Mouse (Mus musculus): ENCODE measurements at regions not wholly inside any gene's neighbourhood (a gene's known extent, or its start where the extent isn't known, plus 50 kb on each side); places are given as distances from the start of the nearest gene placed in this dataset.

GRCm38 (mm10) chr3:35235772-35236171 lies 518.1 kb upstream of the Atp11b start:
- DNase-seq: no peak

GRCm38 (mm10) chr3:35237342-35237741 lies 516.6 kb upstream of the Atp11b start:
- DNase-seq: peak; percentile 22

- no peak for DNase-seq
Observed at GRCm38 (mm10) chr3:35242349-35242748, 511.6 kb upstream of the Atp11b start.

DNA sequence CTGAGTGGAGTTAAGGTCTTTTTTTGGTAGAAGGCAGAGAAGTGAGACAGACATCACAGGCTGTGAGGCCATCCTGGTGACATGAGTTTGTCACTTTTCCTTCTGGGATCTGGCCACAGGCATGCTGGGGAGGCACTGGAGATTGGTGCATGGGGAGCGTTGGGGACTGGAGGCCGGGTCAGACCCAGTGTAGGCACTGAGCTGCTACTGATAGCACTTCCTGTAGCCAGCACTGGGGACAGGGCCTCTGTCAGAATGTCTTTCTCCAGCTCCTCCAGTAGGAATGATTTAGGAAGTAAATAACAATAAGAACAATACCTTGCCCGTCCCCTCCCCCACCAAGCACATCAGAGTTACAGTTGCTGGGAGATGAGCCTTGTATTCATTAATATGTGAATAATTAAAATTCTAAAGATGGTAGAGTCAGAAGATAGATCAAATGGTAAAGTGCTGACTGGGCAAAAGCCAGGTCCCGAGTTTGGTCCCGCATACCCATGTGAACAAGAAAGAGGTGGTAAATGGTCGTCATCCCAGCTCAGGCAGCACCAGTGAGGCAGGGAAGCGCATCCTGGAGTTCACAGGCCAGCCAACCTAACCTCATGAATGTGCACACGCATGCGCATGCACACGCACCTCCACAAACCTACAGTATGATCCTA lies 510.9 kb upstream of the Atp11b start:
- no peak for DNase-seq

DNA sequence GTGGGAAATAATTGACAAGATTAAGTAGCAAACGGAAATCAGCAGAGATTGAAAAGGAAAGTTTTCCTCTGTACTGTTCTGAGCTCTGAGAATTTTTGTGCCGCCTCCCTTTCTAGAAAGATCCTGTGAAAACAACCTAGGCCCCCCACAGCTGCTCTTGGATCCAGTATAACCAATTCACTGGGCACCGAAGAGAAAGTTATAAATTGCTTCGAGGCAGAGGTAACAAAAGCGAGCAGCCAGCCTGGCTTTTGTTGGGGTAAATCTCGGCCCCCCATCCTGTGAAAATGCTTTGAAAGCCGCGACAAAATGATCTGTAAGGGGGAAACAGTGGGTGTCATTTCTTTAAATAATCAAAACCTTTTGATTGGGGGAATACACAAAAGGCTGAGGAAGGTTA lies 508.9 kb upstream of the Atp11b start:
- DNase-seq: no peak

DNA sequence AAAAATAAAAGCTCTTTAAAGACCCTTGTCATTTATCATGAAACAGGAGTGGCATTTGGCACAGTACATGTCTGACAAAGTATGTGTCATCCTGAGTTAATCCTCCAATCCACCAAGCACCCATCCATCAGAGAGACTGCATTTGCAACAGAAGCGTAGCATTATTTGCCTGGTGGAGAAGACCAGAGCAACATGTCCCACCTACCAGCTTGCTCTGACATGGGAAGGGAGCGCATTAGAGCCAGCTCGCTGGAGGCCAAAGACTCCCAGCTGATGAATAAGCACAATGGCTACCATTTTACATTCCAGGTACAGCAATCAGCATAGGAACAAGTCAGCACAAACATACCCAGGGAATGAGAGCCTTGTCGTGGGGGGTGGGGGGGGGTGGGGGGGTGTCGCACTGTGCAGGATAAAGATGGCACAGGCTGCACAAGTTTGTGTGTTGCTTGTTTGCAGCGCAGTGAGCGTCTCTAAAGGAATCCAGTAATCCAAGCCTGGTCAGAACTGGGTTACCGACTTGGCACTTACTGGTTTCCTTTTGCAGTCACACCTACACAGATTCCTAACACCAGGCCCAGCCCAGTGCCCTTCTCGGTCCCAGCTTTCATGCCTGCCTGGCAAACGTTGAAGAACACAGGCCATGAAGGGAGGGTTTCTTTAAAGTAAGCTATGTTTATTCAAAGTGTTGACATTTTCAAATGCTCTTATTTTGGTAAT lies 507.8 kb upstream of the Atp11b start:
- no peak for DNase-seq

GRCm38 (mm10) chr3:35249160-35249559 lies 504.7 kb upstream of the Atp11b start:
- peak; percentile 51 for DNase-seq

- DNase-seq: no peak
Observed at GRCm38 (mm10) chr3:35250092-35250749, 503.7 kb upstream of the Atp11b start.

DNA sequence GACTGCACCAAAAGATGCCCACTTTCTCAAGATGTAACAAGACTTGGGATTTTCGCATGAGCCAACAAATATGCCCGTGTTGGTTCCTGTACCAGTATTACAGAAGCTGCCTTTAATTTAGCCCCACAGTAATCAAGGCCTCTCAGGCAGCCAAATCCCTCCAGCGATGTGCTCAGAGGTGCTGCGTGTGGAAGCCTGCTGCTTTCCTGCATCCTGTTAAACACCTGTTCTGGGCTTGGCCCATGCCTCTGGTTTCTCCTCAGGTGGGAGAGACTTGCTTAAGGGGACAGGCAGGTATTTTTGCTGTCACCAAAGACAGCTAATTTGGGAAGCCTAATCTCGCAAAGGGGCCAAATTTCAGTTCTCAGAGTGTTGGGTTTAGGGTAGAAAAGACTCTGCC lies 500.0 kb upstream of the Atp11b start:
- no peak for DNase-seq

- DNase-seq: no peak
Observed at GRCm38 (mm10) chr3:35260936-35261335, 493.0 kb upstream of the Atp11b start.

DNA sequence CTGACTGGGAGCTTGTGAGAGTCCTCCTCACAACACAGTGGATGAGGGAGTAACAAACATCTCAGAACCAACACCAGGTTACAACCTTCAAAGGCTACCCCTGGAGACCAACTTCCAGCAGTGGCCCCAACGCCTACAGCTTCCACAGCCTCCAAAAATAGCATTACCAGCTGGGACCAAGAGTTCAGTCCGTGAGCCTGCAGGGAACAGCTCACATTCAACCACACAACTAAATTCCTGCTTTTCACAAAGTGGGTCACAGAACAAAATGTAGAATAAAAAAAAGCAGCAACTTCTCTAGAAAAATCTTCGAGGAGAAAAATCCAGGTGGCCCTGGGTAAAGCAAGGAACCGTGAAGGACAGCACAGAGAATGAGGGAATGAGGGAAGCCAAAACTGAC lies 485.0 kb upstream of the Atp11b start:
- no peak for DNase-seq

DNA sequence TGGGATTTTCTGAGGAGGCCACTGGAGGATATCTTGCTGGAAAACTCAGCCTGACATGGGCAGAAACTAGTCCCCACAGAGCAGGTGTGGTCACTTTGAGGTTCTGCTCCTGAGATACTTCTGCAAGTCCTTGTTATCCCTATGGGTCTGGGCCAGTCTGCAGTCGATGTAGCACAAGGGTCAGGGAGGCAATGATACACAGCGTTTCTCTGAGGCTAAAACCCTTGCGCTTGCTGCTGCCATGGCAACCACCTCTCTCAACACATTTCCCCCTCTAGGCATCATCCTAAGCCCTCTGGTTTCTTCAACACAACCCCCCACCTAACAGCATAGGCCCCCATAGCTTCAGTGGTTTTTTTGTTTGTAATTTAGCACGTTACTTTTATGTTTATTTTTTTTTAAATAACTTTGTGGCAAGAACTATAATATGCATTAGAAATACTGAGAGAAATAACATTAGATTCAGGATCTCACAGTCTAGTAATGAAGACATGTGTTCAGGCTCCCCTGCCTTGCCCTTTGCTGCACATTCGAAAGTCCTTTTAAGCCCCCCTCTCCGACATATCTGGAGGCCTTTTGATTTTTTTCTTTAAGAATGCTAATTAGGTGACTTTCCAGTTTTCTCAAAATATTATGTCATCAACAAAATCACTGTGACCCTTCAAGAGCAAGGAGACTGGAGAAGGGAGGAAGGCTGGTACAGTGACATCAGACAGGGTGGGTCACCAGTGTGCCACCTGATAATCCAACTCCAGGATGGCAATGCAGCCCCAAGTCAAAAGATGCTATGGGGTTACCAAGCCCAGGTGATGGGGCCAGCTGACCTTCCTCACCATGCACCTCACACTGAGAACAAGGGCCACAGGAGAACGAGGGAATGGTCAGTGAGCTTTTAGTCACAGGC lies 483.7 kb upstream of the Atp11b start:
- no peak for DNase-seq

DNA sequence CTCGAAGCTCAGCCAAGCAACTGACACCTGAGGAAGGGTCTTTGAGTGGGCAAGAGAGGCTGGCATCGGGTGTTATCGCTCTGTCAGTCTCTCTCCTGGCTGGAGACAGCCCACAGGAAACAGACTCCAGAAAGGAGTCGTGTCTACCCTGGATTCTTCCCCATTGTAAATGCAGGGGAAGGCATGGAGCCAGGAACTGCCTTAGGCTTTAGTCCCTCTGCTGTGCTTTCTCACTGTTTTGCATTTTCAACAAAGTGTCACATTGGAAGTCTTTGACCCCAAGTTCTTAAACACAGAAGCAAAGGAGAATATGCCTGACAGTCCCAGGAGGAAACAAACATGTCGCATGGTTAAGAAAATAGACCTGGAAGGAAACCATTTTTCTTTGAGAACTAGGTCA lies 480.4 kb upstream of the Atp11b start:
- no peak for DNase-seq

DNA sequence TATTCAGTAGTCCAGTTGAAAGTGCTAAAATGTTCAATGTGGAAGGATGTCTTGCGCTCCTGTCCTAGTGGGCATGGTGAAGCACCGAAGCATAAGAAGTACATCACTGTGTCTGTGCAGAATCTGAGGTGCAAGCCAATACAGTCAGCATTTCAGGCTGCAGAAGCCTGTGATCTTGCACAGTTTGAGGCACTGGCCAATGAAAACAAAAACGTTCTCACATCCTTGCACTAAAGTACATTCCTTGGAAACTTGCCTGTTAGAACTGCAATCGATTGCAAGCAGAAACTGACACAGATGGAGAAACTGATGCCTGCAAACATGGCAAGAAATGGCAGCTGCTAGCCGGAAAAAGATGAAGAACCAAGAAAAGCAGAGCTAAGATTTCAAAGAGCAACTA lies 472.9 kb upstream of the Atp11b start:
- no peak for DNase-seq

DNA sequence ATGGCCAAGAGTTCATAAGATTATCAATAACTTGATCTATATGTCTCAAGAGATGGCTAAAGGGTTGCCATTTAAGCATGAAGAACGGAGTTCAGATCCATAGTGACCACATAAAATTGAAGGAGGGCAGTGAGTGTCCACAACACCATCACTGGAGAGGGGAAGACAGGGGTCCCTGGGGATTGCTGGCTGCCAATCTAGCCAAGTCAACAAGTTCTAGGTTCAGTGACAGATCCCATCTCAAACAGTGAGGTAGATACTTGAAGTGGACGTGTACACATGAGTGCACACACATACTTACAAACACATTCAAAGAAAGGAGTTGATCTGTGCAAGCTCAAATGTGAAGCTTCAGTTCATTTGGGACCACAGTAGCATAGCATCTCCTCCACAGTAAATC lies 471.8 kb upstream of the Atp11b start:
- no peak for DNase-seq

GRCm38 (mm10) chr3:35294771-35295170 lies 459.1 kb upstream of the Atp11b start:
- DNase-seq: no peak

DNA sequence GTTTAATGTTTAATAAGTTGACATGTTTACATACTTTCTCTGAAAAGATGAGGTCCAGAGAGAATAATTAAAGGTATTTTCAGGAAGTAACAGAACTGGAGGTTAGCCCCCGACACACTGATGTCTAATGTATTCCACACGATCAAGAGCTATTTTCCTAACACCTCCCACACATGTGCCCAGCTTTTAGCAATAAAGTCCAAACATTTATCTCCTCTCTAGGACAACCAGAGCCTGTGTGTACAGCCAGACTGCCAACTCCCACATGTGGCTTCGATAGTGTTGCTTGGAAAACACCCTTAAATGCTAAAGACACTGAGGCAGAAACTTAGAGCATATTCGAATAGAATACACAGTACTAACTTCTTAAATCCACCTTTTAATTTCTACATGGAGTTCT lies 458.2 kb upstream of the Atp11b start:
- no peak for DNase-seq

DNA sequence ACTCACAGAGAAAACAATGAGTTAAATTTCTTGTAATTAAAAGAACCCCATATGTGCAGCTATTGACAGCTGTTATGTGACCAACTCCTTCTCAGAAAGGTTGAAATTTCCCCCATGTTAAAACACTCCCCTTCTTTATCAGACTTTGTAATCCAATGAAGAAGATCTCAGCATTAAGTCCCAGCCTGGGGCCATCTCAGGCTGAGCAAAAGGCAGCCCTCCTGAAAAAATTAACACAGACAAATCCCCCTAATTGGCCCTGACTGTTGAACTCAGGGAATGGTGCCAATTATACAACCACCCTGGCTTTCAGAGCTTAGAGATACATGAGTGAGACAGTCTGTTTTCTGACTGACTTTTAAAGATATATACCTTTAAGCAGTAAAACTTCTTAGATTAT lies 454.9 kb upstream of the Atp11b start:
- DNase-seq: no peak

- no peak for DNase-seq
Observed at GRCm38 (mm10) chr3:35306013-35306412, 447.9 kb upstream of the Atp11b start.

- no peak for DNase-seq
Observed at GRCm38 (mm10) chr3:35314177-35314576, 439.7 kb upstream of the Atp11b start.

GRCm38 (mm10) chr3:35315162-35315561 lies 438.7 kb upstream of the Atp11b start:
- no peak for DNase-seq

- DNase-seq: no peak
Observed at GRCm38 (mm10) chr3:35318348-35318747, 435.6 kb upstream of the Atp11b start.

GRCm38 (mm10) chr3:35320844-35321393 lies 433.0 kb upstream of the Atp11b start:
- DNase-seq: no peak
